Mouse (Mus musculus) liver, postnatal 0 days (tissue): ENCODE results near the gene Cyp2d40.

Experiments used
- CTCF ChIP-seq: sonication (generic); IDR thresholded peaks from 2 replicates; pipeline ENCODE4 v1.5.1; 2016; ENCODE audit warnings: antibody characterized with exemption, low read depth
- EP300 ChIP-seq: IDR thresholded peaks from 2 replicates; pipeline ENCODE4 v1.6.1; 2016; ENCODE audit warnings: antibody characterized with exemption, low read depth, mild to moderate bottlenecking

- TF ChIP-seq EP300: no peak
- TF ChIP-seq CTCF: no peak
Observed at GRCm38 (mm10) chr15:82748141-82748540, 15.8 kb downstream of the Cyp2d40 start.
